In the genomic region with DNA sequence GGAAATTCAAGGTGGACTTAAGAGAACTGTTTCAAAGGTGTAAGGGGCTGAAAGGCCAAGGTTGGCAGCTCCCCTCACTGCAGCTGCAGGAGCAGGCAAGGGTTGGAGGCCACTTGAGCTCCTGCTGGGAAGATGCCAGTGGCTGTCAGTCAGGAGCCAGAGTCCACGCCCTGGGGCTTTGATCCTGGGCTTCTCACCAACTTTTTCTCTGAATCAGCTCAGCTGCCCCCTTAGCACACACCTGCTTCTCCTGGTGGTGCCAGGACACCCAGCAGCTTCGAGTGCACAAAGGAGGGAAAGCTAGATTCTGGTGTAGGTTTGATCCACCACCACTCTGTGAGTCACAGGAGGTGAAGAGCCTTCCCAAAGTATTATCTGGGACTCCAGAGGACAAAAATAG, we compare ENCODE assay signal across 10 mouse cellular contexts.
DNase-seq lines count a peak whose midpoint lies in the region; ATAC-seq and TF ChIP-seq lines count a peak whose summit lies in the region.
"Had no signal": no experiment of that assay in that cellular context is flagged by ENCODE, and none has a peak within 500 bp of the region (broad histone marks: within the 10 kb centered on the region; RNA-seq: fewer than 3 reads in every experiment).

No protein-coding gene starts in this region.

- 9% methylated on average over 2 of the region's 2 CpGs for WGBS in hindbrain, postnatal 0 days
- 28% methylated on average over 2 of the region's 2 CpGs for WGBS in hindbrain, embryonic 13.5 days

- peak; percentile 4 to 38 for DNase-seq in adrenal gland, adult (ENCODE audit: inconsistent age in 2 of 2, low spot score in 1 of 2)
- no peak for DNase-seq in adrenal gland, adult 18-20 months (ENCODE audit: low spot score in 2 of 2)
- DNase-seq in hindbrain, postnatal 0 days (ENCODE audit: low spot score) = peak; percentile 47
- peak; percentile 46 for DNase-seq in gastrocnemius, postnatal 10 days
- peak; percentile 65 for DNase-seq in heart, postnatal 4 days
- DNase-seq in right cerebral cortex, postnatal 14 days = no peak
- DNase-seq in ovary, postnatal 10 days (ENCODE audit: low spot score) = no peak
- DNase-seq: liver, embryonic 13.5 days had no signal

- no peak for TF ChIP-seq CTCF in hindbrain, postnatal 0 days (IDR thresholded peaks at IDR 0.05; ENCODE audit: low read depth)

- no peak overlapping the region for H3K4me2 ChIP-seq in hindbrain, postnatal 0 days (ENCODE audit: low read depth, low read length)
- no peak overlapping the region for H3K4me2 ChIP-seq in hindbrain, embryonic 13.5 days
- H3K4me2 ChIP-seq: liver, embryonic 13.5 days had no signal

- no peak overlapping the region for H3K9ac ChIP-seq in hindbrain, postnatal 0 days (replicated peaks; ENCODE audit: low read length)
- H3K9ac ChIP-seq in hindbrain, embryonic 13.5 days = no peak overlapping the region
- H3K9ac ChIP-seq: liver, embryonic 13.5 days had no signal

- H3K27ac ChIP-seq in hindbrain, postnatal 0 days = no peak overlapping the region
- H3K27ac ChIP-seq in hindbrain, embryonic 13.5 days = no peak overlapping the region
- H3K27ac ChIP-seq: liver, embryonic 13.5 days had no signal

- no peaks in the 10 kb centered on the region for H3K9me3 ChIP-seq in hindbrain, postnatal 0 days (ENCODE audit: low read length)
- no peaks in the 10 kb centered on the region for H3K9me3 ChIP-seq in hindbrain, embryonic 13.5 days
- H3K9me3 ChIP-seq: liver, embryonic 13.5 days had no signal

- H3K4me3 ChIP-seq in hindbrain, postnatal 0 days (ENCODE audit: low read length) = no peak overlapping the region
- no peak overlapping the region for H3K4me3 ChIP-seq in hindbrain, embryonic 13.5 days
- H3K4me3 ChIP-seq: liver, embryonic 13.5 days; megakaryocyte, embryonic 14.5 days had no signal

- H3K4me1 ChIP-seq in hindbrain, postnatal 0 days (ENCODE audit: insufficient read depth, low read length) = no peaks in the 10 kb centered on the region
- H3K4me1 ChIP-seq in hindbrain, embryonic 13.5 days (replicated peaks) = peaks cover 9% of the 10 kb centered on the region; the same call in 1 of the 2 replicates
- H3K4me1 ChIP-seq: liver, embryonic 13.5 days; megakaryocyte, embryonic 14.5 days had no signal

- no peak for ATAC-seq in hindbrain, postnatal 0 days
- ATAC-seq in hindbrain, embryonic 13.5 days (ENCODE audit: low FRiP score) = no peak

- H3K27me3 ChIP-seq in hindbrain, postnatal 0 days (ENCODE audit: insufficient read depth, low read length) = no peaks in the 10 kb centered on the region
- H3K27me3 ChIP-seq in hindbrain, embryonic 13.5 days = no peaks in the 10 kb centered on the region
- H3K27me3 ChIP-seq: liver, embryonic 13.5 days had no signal

- no peaks in the 10 kb centered on the region for H3K36me3 ChIP-seq in hindbrain, postnatal 0 days (ENCODE audit: insufficient read depth, low read length)
- H3K36me3 ChIP-seq in hindbrain, embryonic 13.5 days = no peaks in the 10 kb centered on the region
- H3K36me3 ChIP-seq: liver, embryonic 13.5 days had no signal

Comparison
In these comparisons a context has a peak if more than half of its experiments do, and no peak if none do; other contexts are left out.
1. DNase-seq: peak in adrenal gland, adult (2 of 2), hindbrain, postnatal 0 days (single experiment), gastrocnemius, postnatal 10 days (single experiment) and heart, postnatal 4 days (single experiment); none in adrenal gland, adult 18-20 months (0 of 2), right cerebral cortex, postnatal 14 days (single experiment) and ovary, postnatal 10 days (single experiment).